Mouse (Mus musculus): ENCODE results near the gene Adgra3.

DNA sequence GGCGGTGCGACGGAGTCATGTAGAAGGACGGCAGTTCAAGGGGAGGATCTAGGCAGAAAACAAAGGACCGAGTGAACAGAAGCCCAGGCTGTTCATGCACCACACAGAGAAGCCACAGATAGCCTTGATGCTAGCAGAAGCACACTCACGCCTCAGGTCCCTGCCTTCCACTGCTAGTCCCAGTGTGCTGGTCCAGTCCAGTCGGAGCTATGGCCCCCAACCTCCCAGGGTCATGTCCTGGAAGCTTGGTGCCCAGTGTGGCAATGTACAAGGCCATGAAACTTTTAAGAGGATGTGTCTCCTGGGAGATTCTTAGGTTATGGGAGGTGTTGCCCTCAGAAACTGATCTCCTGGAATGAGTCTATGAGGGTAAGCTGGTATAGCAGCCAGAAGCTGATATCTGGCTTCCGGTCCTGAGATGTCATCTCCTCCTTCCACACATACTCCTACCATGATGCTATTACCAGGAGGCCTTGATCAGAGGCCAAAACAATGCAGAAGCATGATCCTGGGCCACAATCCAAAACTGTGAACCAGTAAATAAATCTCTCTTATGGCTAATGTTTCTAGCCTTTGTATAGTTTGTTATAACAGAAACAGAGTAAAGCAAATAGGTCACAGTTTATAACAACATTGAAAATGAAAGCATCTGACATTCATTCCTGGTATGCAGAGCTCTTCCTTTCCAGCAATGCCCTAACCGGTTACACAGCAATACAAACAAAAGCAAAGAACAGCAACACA lies 51.7 kb downstream of the Adgra3 start:
- TF ChIP-seq POLR2A (IDR thresholded peaks at IDR 0.05; ENCODE audit: borderline replicate concordance, insufficient read depth, low read length) (no peak), CTCF (IDR thresholded peaks at IDR 0.05; ENCODE audit: borderline replicate concordance, insufficient read depth, low read depth, low read length) (no peak)

Data from cerebellum, adult 2 months (tissue).